Mouse (Mus musculus) limb, embryonic 10.5 days (tissue): Measurements from ENCODE around the gene Fxr1. TPM values are rescaled to one million over a fixed set of nuclear protein-coding genes. Genes with fewer than 3 reads are reported as not detected.
A peak's percentile ranks its signal among the peaks of the same experiment; 100 is the strongest.
"Not testable (repeated sequence)": the region's sequence is repeated elsewhere in the genome, so short reads cannot be mapped to it uniquely, and the experiment has no call there.

Source experiments
- DNase-seq: peaks from one replicate; pipeline ENCODE4 v3.0.0-alpha.2; 2017; ENCODE audit warnings: low spot score
- H3K27ac ChIP-seq: fragments of 300-500 bp; sonication (generic); 2 replicates; pipeline ENCODE4 v1.5.1; 2016; ENCODE audit warnings: mild to moderate bottlenecking
- H3K27me3 ChIP-seq: fragments of 300-500 bp; sonication (generic); 2 replicates; pipeline ENCODE4 v1.6.1; 2016; ENCODE audit warnings: low read depth, mild to moderate bottlenecking; ENCODE audit not compliant: poor library complexity, severe bottlenecking
- H3K36me3 ChIP-seq: fragments of 300-500 bp; sonication (generic); 2 replicates; pipeline ENCODE4 v1.6.1; 2016; ENCODE audit warnings: mild to moderate bottlenecking, moderate library complexity
- H3K4me1 ChIP-seq: fragments of 300-500 bp; sonication (generic); 2 replicates; pipeline ENCODE4 v1.6.1; 2016
- H3K4me3 ChIP-seq: fragments of 300-500 bp; sonication (generic); 2 replicates; pipeline ENCODE4 v1.5.1; 2016; ENCODE audit warnings: mild to moderate bottlenecking, moderate library complexity
- H3K9me3 ChIP-seq: fragments of 300-500 bp; sonication (generic); replicated peaks from 2 replicates; pipeline ENCODE4 v1.6.1; 2016; ENCODE audit warnings: mild to moderate bottlenecking
- WGBS: fragments of 180-500 bp; shearing (Covaris S2); methylation state at CpG from one replicate; pipeline ENCODE4 v1.1.7; 2016; 5-methylcytosine and 5-hydroxymethylcytosine counted together
- polyA plus RNA-seq: library from polyadenylated mRNA; unstranded; fragments of >200 nt; fragmentation: Nextera tagmentation; extraction: Ambion mirVana; gene quantifications from 2 replicates; pipeline ENCODE4 v1.2.1, GENCODE M21; 2016

Fxr1 gene
- 56.1 and 60.7 TPM in 2 replicates for polyA plus RNA-seq

DNA sequence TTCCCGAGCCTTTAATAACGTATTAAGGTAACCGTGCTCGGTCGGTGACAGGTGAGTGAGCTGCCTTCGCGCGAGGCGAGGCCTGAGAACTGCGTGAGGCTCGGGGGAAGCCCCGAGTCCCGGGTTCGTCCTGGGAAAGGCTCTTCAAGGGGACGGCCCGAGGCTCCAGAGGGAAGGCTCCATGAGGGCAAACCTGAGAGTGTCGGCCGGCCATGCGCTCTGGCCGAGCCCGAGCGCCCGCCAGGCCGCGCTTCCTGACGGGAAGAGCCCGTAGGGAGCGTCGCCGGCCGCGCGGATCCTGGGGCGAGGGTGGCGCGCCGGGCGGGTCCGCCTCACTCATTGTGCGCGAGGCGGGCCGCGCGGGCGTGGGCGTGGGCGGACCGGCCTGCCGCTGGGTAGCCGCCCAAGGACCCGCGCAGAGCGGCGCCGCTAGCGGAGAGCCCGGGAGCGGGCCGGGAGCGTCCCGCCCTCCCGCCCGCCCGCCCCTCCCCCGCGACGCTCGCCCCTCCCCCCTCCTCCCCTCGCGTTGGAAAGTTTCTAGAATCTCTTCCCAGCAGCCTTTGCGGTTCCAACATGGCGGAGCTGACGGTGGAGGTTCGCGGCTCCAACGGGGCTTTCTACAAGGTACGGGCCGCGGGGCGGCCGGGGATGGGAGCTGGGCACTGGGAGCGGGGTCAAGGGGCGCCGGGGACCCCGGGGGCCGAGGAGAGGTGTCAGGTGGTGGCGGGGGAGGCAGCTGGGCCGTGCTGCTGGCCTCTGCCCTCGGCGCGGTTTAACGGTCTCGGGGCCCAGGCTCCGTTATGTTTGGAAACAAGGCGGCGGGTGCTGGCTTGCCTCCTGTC is at the start of gene Fxr1:
Gene Fxr1, plus strand, starts transcription at position 404 of the 842 bp plus-strand sequence.
- Histone ChIP-seq H3K36me3 (peaks cover 13% of the 10 kb centered on the region), H3K4me3 (peak within 1 kb of the TSS; percentile 97), H3K27ac (peak within 1 kb of the TSS; percentile 100), H3K27me3 (no peaks in the 10 kb centered on the region), H3K4me1 (peaks cover 8% of the 10 kb centered on the region), H3K9me3 (no peaks in the 10 kb centered on the region)
- WGBS = under 1% methylated on average over 88 of the region's 97 CpGs
- DNase-seq = peak; percentile 86

DNA sequence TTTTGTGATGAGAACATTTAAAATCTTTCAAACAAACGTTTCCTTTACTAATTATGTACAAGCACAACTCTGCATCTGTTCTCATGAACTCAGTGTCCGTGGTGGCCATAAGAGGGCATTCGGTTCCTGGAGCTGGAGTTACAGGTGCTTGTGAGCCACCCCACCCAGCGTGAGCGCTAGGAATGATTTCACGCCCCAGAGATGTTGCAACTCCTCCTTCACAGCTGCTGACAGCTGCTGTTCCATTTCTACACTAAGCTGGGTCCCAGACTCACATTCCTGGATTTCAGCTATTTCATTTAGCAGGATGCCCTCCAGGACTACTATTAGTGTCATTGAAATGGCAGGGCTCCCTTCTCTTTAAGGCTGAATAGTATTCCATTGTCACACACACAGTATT is 40.3 kb upstream of the Fxr1 start:
- no peak for DNase-seq
- WGBS = 82% methylated on average over 6 of the region's 6 CpGs

DNA sequence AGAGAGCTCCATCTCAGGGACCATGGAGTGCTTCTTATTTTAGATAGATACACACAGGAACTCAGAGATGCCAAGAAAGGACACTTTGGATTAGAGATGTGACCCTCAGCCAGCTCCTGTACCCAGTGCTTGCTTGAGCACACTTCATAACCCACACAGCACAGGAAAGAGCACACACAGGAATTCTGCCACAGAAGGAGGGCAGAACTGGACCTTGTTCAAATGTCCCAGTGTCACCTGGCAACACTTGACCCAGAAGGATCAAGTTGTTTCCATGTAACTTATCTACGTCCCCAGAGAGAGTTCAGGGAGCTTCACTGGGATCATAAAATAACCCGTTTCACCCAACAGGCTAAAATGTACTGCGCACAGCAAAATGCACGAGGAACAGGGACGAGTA is 37.0 kb upstream of the Fxr1 start:
- no peaks in the 10 kb centered on the region for H3K36me3 ChIP-seq
- DNase-seq = no peak
- no peaks in the 10 kb centered on the region for H3K4me1 ChIP-seq
- H3K27me3 ChIP-seq = no peaks in the 10 kb centered on the region
- no peak overlapping the region for H3K4me3 ChIP-seq
- WGBS = 91% methylated on average over 5 of the region's 5 CpGs
- H3K9me3 ChIP-seq = no peaks in the 10 kb centered on the region
- no peak overlapping the region for H3K27ac ChIP-seq

More for the DNA sequence above, 40.3 kb upstream of the Fxr1 start:
- H3K4me1 ChIP-seq = no peaks in the 10 kb centered on the region
- no peaks in the 10 kb centered on the region for H3K9me3 ChIP-seq
- H3K36me3 ChIP-seq = no peaks in the 10 kb centered on the region
- no peak overlapping the region for H3K27ac ChIP-seq
- no peak overlapping the region for H3K4me3 ChIP-seq
- H3K27me3 ChIP-seq = no peaks in the 10 kb centered on the region

DNA sequence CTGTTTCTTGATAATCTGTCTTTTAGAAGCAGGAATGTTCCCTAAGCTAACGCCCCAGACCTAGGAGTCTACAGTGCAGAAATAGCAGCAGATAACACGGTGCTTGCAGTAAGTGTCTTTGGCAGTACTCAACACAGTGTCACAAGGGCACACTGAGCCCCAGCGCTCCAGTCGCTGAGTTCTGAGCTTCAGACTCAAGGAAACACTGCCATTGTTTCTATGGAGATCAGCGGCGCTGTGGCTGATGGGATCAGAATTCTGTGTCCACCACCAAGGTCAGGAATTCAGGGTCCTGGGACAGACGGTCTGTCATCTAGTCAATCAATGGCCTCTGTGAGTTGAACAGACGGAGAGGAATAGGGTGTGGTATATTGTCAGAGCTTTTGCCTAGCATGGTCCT is 30.4 kb upstream of the Fxr1 start:
- no peak overlapping the region for H3K27ac ChIP-seq
- DNase-seq = no peak
- no peaks in the 10 kb centered on the region for H3K4me1 ChIP-seq
- H3K36me3 ChIP-seq = no peaks in the 10 kb centered on the region
- no peaks in the 10 kb centered on the region for H3K27me3 ChIP-seq
- no peaks in the 10 kb centered on the region for H3K9me3 ChIP-seq
- no peak overlapping the region for H3K4me3 ChIP-seq
- 87% methylated on average over 8 of the region's 8 CpGs for WGBS

DNA sequence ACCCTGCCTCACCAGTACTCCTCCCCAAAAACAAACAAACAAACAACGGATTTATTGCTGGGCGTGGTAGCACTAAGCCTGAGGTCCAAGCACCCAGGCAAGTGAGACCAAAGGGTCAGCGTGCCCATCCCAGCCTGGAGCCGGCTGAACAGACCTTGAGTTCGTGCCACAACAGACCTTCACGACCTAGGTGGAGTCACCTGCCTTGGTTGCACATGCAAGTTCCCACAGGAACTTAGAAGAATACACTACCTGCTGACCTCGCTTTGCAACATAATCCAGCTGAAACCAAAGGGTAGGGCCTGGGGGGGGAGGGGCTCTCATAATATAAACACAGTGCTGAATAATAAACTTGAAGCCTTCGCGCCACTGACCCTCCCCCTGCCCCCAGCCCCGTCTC is 29.3 kb upstream of the Fxr1 start:
- H3K4me1 ChIP-seq = no peaks in the 10 kb centered on the region
- 73% methylated on average over 10 of the region's 10 CpGs for WGBS
- no peaks in the 10 kb centered on the region for H3K27me3 ChIP-seq
- DNase-seq = no peak
- H3K36me3 ChIP-seq = no peaks in the 10 kb centered on the region
- H3K27ac ChIP-seq = no peak overlapping the region
- no peak overlapping the region for H3K4me3 ChIP-seq
- no peaks in the 10 kb centered on the region for H3K9me3 ChIP-seq

DNA sequence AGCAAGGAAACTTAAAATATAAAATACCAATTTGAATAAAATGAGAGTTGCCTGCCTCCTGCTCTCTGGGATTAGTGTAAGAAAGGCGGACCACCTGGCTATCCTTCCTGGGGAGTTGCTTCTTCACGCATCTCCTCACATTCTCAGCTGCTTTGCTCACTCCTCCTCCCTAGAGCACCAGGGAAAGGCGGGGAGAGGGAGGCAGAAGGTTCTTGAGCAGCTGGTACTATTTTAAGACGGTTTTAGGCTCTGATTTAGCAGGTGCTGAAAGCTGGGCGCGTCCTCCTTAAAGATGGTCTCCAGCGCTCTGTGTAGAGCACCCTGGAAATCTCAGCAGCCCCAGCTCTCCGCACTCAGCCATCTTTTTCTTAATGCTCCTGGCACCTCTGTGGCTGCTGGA is 28.8 kb upstream of the Fxr1 start:
- H3K27ac ChIP-seq = no peak overlapping the region
- H3K4me3 ChIP-seq = no peak overlapping the region
- no peaks in the 10 kb centered on the region for H3K9me3 ChIP-seq
- 69% methylated on average over 8 of the region's 8 CpGs for WGBS
- no peaks in the 10 kb centered on the region for H3K4me1 ChIP-seq
- H3K27me3 ChIP-seq = no peaks in the 10 kb centered on the region
- DNase-seq = no peak
- no peaks in the 10 kb centered on the region for H3K36me3 ChIP-seq

DNA sequence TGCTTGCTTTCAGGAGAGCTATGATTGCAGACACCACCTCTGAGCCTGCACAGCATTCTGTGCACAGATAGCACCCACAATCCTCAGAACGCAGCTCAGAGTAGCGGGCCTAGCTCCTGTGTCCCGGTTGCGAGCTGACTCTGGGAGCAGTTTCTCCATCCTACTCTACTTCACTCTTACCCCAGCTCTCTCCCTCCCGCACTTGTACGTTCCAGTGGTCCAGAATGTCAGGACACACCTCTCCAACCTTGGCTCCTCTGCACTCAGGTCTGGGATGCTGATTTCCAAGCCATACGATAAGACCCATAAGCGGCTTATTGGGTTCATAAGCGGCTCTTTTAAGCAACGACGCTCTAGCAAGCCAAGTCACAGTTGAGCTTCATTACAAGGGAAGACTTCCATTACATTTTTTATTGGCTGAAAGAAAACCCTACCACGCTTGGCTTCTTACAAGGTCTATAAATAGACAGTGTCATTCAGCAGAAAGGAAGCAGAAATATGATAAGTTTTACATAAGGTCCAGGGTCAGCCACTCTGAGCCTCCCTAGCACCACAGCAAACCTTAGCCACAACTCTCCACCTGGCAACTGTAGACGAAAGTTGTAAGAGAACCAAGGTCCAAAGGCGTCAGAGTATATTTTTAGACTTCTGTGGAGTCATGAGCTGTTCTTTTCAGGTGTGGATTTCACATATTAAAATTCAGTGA is 26.2 kb upstream of the Fxr1 start:
- Histone ChIP-seq H3K4me3 (no peak overlapping the region), H3K9me3 (no peaks in the 10 kb centered on the region), H3K27ac (no peak overlapping the region), H3K4me1 (no peaks in the 10 kb centered on the region), H3K36me3 (no peaks in the 10 kb centered on the region), H3K27me3 (no peaks in the 10 kb centered on the region)
- WGBS = 89% methylated on average over 14 of the region's 14 CpGs
- no peak for DNase-seq

DNA sequence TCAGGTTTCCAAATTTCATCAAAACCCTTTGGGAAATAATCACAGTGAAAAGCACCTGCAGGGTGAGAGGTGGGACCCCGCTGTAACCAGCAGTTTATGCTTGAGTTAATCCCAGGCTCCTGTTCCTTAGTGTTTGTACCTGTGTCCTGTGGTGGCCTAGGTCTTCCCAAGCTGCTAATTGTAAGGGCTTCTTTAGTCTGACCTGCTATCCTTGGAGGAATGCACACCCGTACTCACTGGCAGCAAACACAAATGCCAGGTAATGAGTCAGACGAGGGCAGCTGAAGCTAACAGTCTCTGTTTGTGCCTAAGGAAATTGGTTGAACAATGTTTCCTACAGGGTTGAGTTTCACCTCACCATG is 25.6 kb upstream of the Fxr1 start:
- Histone ChIP-seq H3K4me1 (no peaks in the 10 kb centered on the region), H3K4me3 (no peak overlapping the region), H3K36me3 (no peaks in the 10 kb centered on the region), H3K27ac (no peak overlapping the region), H3K9me3 (no peaks in the 10 kb centered on the region), H3K27me3 (no peaks in the 10 kb centered on the region)
- WGBS = 78% methylated on average over 3 of the region's 3 CpGs
- no peak for DNase-seq

DNA sequence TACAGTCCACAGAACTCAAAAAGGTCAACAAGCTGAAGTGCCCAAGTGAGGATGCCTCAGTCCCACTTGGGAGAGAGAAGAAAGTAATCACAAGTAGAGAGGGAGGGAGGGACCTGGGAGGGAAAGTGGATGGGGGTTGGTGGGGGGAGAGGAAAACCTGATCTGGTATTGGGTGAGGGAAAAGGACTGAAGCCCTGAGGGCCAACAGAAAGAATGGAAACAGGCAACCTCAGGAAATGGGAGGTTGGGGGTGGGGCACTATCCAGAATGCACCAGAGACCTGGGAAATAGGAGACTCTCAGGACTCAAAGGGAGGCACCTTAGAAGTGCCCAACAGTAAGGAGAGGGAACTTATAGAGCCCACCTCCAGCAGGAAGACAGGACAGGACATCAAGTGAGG is 18.1 kb upstream of the Fxr1 start:
- H3K4me1 ChIP-seq, H3K4me3 ChIP-seq, H3K9me3 ChIP-seq, H3K27me3 ChIP-seq, DNase-seq, H3K36me3 ChIP-seq, H3K27ac ChIP-seq: not testable (repeated sequence)

DNA sequence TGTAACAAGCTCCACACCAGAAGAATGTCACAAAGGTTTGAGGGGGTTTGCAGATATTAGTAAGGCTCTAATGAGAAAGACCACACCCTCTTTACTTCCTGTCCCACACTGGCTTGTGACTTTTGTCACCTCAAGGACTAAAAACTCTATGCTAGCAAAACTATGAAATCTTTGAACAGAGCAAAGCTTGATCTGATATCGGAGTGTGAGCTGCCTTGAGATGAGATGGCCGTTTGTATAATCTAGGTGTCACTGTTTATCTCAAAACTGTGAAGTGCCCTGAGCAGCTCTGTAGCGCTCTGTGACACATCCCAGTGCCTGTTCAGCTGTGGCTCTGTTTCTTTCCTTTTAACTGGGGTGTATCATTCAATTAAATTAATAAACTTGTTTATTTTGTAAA is 15.9 kb upstream of the Fxr1 start:
- Histone ChIP-seq H3K9me3 (no peaks in the 10 kb centered on the region), H3K27me3 (no peaks in the 10 kb centered on the region), H3K4me3 (no peak overlapping the region), H3K36me3 (no peaks in the 10 kb centered on the region), H3K27ac (no peak overlapping the region), H3K4me1 (peaks cover 6% of the 10 kb centered on the region; the same call in 1 of the 2 replicates)
- 70% methylated on average over 3 of the region's 3 CpGs for WGBS
- DNase-seq = no peak

DNA sequence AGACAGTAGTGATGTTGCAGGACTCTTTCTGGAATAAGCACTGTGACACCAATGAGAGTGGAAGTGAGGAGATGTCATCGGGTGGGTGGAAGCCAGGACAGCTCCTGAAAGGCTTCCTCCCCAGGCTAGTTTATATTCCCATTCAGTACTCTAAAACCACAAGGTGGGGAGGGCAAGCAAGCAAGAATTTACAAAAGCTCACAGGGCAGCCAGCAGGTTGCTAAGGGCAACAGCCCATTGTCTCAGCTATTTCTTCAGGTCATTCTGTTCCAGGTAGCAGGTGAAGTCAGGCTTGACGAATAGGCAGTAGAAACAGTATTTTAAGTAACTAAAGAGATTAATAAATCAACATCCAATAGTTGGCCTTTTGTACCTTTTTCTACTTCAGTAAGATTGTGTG is 13.4 kb upstream of the Fxr1 start:
- no peak overlapping the region for H3K27ac ChIP-seq
- H3K4me1 ChIP-seq = peaks cover 6% of the 10 kb centered on the region; the same call in 1 of the 2 replicates
- no peaks in the 10 kb centered on the region for H3K36me3 ChIP-seq
- no peak for DNase-seq
- H3K9me3 ChIP-seq = no peaks in the 10 kb centered on the region
- no peak overlapping the region for H3K4me3 ChIP-seq
- no peaks in the 10 kb centered on the region for H3K27me3 ChIP-seq
- WGBS = 71% methylated on average over 2 of the region's 2 CpGs

DNA sequence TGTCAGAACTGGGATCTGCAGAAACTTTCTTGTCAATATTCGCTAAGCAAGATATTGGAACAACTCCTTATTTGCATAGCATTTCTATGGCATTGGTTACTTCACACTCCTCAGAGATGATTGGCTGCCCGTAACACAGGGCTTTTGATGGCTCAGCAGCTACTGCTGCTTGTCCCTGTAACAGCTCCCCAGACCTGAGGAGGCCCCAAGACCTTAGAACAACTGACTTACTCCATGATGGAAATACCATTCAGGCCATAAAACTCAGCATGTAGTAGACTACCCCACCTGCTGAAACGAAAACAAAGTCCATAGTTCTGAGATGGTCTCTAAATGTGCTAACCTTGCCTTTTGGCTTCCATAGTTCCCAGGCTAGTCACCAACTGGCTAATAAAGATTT is 12.9 kb upstream of the Fxr1 start:
- Histone ChIP-seq H3K36me3 (no peaks in the 10 kb centered on the region), H3K27ac (no peak overlapping the region), H3K4me1 (peaks cover 6% of the 10 kb centered on the region; the same call in 1 of the 2 replicates), H3K4me3 (no peak overlapping the region), H3K27me3 (no peaks in the 10 kb centered on the region), H3K9me3 (no peaks in the 10 kb centered on the region)
- 78% methylated on average over 3 of the region's 3 CpGs for WGBS
- DNase-seq = no peak

DNA sequence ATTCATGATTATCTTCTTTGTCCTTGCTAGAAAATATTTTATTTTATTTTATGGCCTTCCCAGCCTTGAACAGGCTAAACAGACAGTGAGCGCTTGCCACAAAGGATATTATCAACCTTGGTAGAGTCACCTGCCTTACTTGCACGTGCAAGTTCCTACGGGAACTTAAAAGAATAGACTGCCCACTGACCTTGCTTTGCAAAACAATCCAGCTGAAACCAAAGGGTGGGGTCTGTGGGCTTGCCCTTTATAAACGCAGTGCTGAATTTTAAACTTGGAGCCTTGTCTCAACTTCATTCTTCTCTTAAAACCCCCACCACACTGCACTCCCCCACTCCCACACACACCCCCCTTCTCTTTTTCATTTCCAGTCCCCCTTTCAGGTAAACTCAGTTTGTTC is 12.1 kb upstream of the Fxr1 start:
- Histone ChIP-seq H3K27ac (no peak overlapping the region), H3K4me1 (peaks cover 6% of the 10 kb centered on the region; the same call in 1 of the 2 replicates), H3K27me3 (no peaks in the 10 kb centered on the region), H3K4me3 (no peak overlapping the region), H3K36me3 (no peaks in the 10 kb centered on the region), H3K9me3 (no peaks in the 10 kb centered on the region)
- WGBS = 62% methylated on average over 4 of the region's 4 CpGs
- no peak for DNase-seq
